Mouse (Mus musculus) brain, adult 2 months (tissue): ENCODE data around the gene Mapk9.

ENCODE experiments used
- DNase-seq: peaks from one replicate; pipeline ENCODE4 v3.0.0; 2011; ENCODE audit warnings: low read depth, low spot score

Mapk9 gene

GRCm38 (mm10) chr11:49893806-49894205 is 47.3 kb downstream of the Mapk9 start:
- DNase-seq, result no peak

GRCm38 (mm10) chr11:49895966-49896590 is 49.5 kb downstream of the Mapk9 start:
- DNase-seq, result peak; percentile 36

- DNase-seq, result no peak
Measured at GRCm38 (mm10) chr11:49900043-49900442, 53.5 kb downstream of the Mapk9 start.

DNA sequence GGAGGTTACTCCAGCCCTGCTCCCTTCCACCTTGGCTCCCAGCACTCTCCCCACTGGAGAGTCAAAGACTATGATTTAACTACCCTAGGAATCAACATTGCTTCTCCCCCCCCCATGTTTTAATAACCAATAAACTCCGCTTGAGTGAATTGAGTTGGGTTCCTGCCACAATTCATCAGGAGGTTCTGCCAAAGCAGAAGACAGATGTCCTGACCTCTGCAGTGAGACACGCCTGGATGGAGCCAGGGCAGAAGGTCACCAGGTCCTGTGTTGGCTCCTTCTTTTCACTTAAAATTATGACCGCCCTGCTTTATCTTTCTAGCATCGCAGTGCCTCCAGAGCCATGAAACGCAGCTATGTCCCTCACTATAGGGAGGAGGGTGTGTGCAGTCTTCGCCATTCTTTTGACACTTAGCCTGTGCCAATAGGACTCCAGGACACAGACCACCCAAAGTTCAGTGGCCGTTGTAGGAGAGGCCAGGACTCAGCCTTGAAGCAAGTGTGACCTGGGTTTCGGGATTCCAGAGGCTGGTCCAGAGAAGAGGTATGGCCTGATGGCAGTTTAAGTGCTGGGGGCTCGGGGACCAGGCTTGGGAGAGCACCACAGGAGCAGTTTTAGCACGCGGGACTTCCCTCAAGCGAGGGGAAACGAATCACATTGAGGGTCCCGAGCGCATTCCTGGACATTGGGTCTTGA is 54.6 kb downstream of the Mapk9 start:
- DNase-seq, result no peak

- DNase-seq, result peak; percentile 82
Measured at GRCm38 (mm10) chr11:49901659-49902458, 55.3 kb downstream of the Mapk9 start, which contains the start of gene Rasgef1c. Gene Rasgef1c (plus strand): TSS chr11:49901835.

GRCm38 (mm10) chr11:49903333-49903732 is 56.8 kb downstream of the Mapk9 start:
- DNase-seq, result peak; percentile 80

DNA sequence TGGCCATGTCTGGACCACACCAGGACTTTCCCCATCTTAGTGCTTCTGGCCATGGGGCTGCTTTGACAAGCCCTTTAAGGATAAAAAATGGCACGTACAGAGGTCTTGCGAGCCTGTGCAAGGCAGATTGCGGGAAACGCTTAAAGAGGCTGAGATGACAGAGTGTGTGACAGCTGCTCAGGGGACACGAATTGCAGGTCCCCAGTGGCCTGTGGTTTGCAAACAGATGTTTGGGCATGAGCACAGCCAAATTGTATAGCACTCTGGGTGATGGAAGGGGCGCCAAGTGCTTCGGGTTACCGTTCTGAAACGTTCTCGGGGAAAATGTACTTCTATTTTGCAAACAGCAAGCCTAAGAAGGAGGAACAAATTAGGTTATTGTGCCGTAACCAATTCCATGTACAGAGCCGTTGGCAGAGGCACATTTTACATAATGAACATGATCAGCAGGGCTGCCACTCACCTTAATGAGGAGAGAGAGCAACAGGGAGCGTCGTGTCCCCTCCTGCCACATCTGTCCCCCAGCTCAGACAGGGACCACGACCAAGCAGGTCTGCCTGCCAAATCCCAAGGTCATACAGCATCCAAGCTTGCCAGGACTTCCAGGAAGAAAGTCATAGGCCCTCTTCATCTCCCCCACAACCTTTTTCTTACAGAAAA is 72.1 kb downstream of the Mapk9 start:
- peak; percentile 58 for DNase-seq

DNA sequence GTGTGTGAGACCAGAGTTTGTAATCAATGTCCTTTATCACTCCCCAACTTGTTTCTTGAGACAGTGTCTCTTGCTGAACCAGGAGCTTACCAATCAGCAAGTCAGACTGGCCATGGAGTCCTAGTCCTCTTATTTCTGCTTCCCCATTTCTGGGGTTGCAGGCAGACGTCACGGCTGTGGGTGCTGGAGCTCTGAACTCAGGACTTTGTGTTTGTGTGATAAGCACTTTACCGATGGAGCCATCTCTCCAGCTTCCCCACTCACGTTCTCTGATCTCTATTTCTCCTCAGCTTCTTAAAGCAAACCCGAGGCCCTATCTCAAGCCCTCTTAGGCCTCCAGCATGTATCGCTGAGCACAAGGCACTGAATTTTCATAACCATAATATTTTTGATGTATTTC is 72.8 kb downstream of the Mapk9 start:
- no peak for DNase-seq

- no peak for DNase-seq
Measured at GRCm38 (mm10) chr11:49923539-49923938, 77.0 kb downstream of the Mapk9 start.

DNA sequence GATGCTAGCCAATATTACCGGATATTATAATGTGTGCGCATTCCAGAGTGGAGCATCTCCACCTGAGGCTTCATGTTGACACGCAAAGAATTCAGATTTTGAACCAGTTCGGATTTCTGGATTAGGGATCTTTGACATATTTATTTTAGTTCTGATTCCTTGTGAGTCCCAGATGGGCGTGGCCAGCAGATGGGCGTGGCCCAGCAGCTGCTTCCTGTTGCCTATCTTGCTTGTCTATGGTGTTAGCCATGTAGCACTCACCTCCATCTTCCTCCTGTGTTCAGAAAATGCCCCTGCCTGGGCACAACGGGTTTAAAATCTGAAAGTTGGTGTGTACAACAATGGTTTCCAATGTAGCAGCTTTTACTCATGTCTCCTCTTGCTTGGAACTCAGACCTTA is 79.6 kb downstream of the Mapk9 start:
- DNase-seq, result no peak

GRCm38 (mm10) chr11:49927169-49927568 is 80.6 kb downstream of the Mapk9 start:
- peak; percentile 87 for DNase-seq

GRCm38 (mm10) chr11:49927670-49928069 is 81.1 kb downstream of the Mapk9 start:
- no peak for DNase-seq

GRCm38 (mm10) chr11:49931037-49931625 is 84.6 kb downstream of the Mapk9 start:
- peak; percentile 73 for DNase-seq

GRCm38 (mm10) chr11:49931853-49932252 is 85.3 kb downstream of the Mapk9 start:
- no peak for DNase-seq

DNA sequence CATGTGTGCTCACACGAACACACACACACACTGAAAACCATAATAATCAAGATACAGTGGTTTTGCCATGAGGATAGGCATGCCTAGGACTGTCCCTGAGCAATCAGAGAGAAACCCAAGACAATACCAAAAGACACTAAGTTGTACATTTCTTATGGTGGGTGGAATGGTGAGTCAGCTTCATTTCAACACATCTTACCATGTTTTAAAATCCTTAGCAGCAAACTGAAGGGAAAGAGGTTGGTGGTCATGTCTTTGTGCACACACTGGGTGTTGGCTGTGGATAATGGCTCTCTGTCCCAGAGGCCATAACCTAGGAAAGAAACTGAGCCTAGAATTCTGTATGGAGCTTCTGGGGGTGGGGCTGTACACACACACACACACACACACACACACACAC is 87.3 kb downstream of the Mapk9 start:
- DNase-seq, result peak; percentile 66

DNA sequence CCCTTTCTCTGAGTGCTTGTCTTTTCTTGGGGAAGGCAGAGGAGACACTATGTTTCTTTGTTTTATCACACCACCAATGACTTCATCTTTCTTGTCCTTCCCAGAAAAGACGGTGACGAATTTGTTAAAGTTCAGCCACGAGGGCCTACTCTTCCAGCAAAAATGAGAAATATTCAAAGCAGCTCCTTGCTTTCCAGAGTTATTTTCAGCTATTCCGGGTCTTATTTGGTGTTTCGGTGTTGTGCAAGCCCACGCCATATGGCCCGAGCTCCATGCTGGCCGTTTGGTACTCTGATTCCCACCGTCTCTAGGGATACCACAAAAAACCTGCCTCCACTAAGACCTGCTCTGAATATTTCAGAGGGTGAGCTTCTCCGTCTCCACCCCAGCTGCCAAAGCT is 87.8 kb downstream of the Mapk9 start:
- DNase-seq, result peak; percentile 86
